Mouse (Mus musculus) MEL (cell line): Measurements from ENCODE around the gene Scfd2. TPM values are rescaled to one million over a fixed set of nuclear protein-coding genes. Genes with fewer than 3 reads are reported as not detected.

Source experiments
- DNase-seq: peaks from one replicate; pipeline ENCODE4 v3.0.0; 2011; ENCODE audit warnings: low read depth, low spot score
- H3K27ac ChIP-seq: 2 replicates; pipeline ENCODE4 v1.5.1; 2012; ENCODE audit warnings: low read depth, mild to moderate bottlenecking, control low read depth, low read length, moderate library complexity; ENCODE audit not compliant: control insufficient read depth
- H3K27me3 ChIP-seq, 2 experiments: fragments of 150-350 bp in 1 of 2; sonication (generic) in 1 of 2; 2 replicates each; pipeline ENCODE4 v1.6.1; 2012; ENCODE audit warnings: low read length in 2 of 2, mild to moderate bottlenecking in 2 of 2, improper control_type of control experiment in 1 of 2, moderate library complexity in 1 of 2; ENCODE audit not compliant: insufficient read depth in 2 of 2, control insufficient read depth in 1 of 2
- H3K36me3 ChIP-seq, 2 experiments: 2 replicates each; pipeline ENCODE4 v1.6.1; 2012 to 2014; ENCODE audit warnings: low read length in 2 of 2, improper control_type of control experiment in 1 of 2, inconsistent platforms in 1 of 2, mild to moderate bottlenecking in 1 of 2; ENCODE audit not compliant: insufficient read depth in 2 of 2, control insufficient read depth in 1 of 2
- H3K4me1 ChIP-seq, 2 experiments: fragments of 150-350 bp in 1 of 2; sonication (generic) in 1 of 2; 2 replicates each; pipeline ENCODE4 v1.6.1; 2012; ENCODE audit warnings: low read length in 2 of 2, improper control_type of control experiment in 1 of 2, mild to moderate bottlenecking in 1 of 2; ENCODE audit not compliant: insufficient read depth in 2 of 2, control insufficient read depth in 1 of 2
- H3K4me3 ChIP-seq, 2 experiments: fragments of 150-350 bp in 1 of 2; sonication (generic) in 1 of 2; 2 replicates each; pipeline ENCODE4 v1.5.1; 2012; ENCODE audit warnings: low read depth in 2 of 2, low read length in 2 of 2, mild to moderate bottlenecking in 2 of 2, moderate library complexity in 2 of 2, control low read depth in 1 of 2, improper control_type of control experiment in 1 of 2; ENCODE audit not compliant: control insufficient read depth in 1 of 2, insufficient read depth in 1 of 2
- H3K79me2 ChIP-seq: 2 replicates; pipeline ENCODE4 v1.6.1; 2012; ENCODE audit warnings: mild to moderate bottlenecking, low read length, moderate library complexity; ENCODE audit not compliant: control insufficient read depth, poor library complexity, insufficient read depth
- H3K9ac ChIP-seq: 2 replicates; pipeline ENCODE4 v1.6.1; 2012; ENCODE audit warnings: low read depth, mild to moderate bottlenecking, control low read depth, low read length, moderate library complexity; ENCODE audit not compliant: control insufficient read depth, poor library complexity, severe bottlenecking
- H3K9me3 ChIP-seq: fragments of 150-350 bp; sonication (generic); replicated peaks from 2 replicates; pipeline ENCODE4 v1.6.1; 2012; ENCODE audit warnings: mild to moderate bottlenecking, low read length, improper control_type of control experiment, moderate library complexity; ENCODE audit not compliant: insufficient read depth
- CHD2 ChIP-seq: IDR thresholded peaks from 2 replicates; pipeline ENCODE4 v1.6.1; 2011; ENCODE audit warnings: low read length, improper control_type of control experiment
- CTCF ChIP-seq, 3 experiments: IDR thresholded peaks in 2 of 3; conservative IDR thresholded peaks in 1 of 3; 2 replicates each; pipeline ENCODE4 v1.5.1; 2011 to 2012; ENCODE audit warnings: low read length in 3 of 3, low read depth in 2 of 3, mild to moderate bottlenecking in 2 of 3, improper control_type of control experiment in 1 of 3, inconsistent platforms in 1 of 3, mixed read lengths in 1 of 3, moderate library complexity in 1 of 3; ENCODE audit not compliant: control insufficient read depth in 1 of 3, insufficient read depth in 1 of 3, poor library complexity in 1 of 3, severe bottlenecking in 1 of 3
- E2F4 ChIP-seq: IDR thresholded peaks from 2 replicates; pipeline ENCODE4 v1.6.1; 2011; ENCODE audit warnings: low read depth, low read length, improper control_type of control experiment, borderline replicate concordance
- ELF1 ChIP-seq: IDR thresholded peaks from 2 replicates; pipeline ENCODE4 v1.6.1; 2014; ENCODE audit warnings: low read depth, mild to moderate bottlenecking, inconsistent platforms, low read length, improper control_type of control experiment, moderate library complexity
- ETS1 ChIP-seq: IDR thresholded peaks from 2 replicates; pipeline ENCODE4 v1.6.1; 2012; ENCODE audit warnings: low read depth, mild to moderate bottlenecking, inconsistent platforms, low read length, improper control_type of control experiment, moderate library complexity
- HCFC1 ChIP-seq: IDR thresholded peaks from 2 replicates; pipeline ENCODE4 v1.6.1; 2012; ENCODE audit warnings: low read depth, mild to moderate bottlenecking, inconsistent platforms, low read length, improper control_type of control experiment, moderate library complexity
- MAFK ChIP-seq: IDR thresholded peaks from 2 replicates; pipeline ENCODE4 v1.6.1; 2011; ENCODE audit warnings: low read depth, mild to moderate bottlenecking, low read length, improper control_type of control experiment, borderline replicate concordance
- MAZ ChIP-seq: IDR thresholded peaks from 2 replicates; pipeline ENCODE4 v1.6.1; 2012; ENCODE audit warnings: low read depth, mild to moderate bottlenecking, inconsistent platforms, low read length, improper control_type of control experiment
- MEF2A ChIP-seq: IDR thresholded peaks from 2 replicates; pipeline ENCODE4 v1.6.1; 2014; ENCODE audit warnings: low read depth, mild to moderate bottlenecking, inconsistent platforms, low read length, improper control_type of control experiment; ENCODE audit not compliant: poor library complexity, insufficient replicate concordance, severe bottlenecking; ENCODE audit errors: extremely low read depth
- MYC ChIP-seq: IDR thresholded peaks from 2 replicates; pipeline ENCODE4 v1.6.1; 2011; ENCODE audit warnings: low read depth, mild to moderate bottlenecking, low read length, improper control_type of control experiment, moderate library complexity
- NRF1 ChIP-seq: IDR thresholded peaks from 2 replicates; pipeline ENCODE4 v1.6.1; 2014; ENCODE audit warnings: low read depth, mild to moderate bottlenecking, inconsistent platforms, low read length, improper control_type of control experiment, moderate library complexity; ENCODE audit not compliant: poor library complexity, insufficient read depth, severe bottlenecking
- POLR2A ChIP-seq, 2 experiments: IDR thresholded peaks; 2 replicates each; pipeline ENCODE4 v1.6.1; 2011 to 2012; ENCODE audit warnings: low read length in 2 of 2, mild to moderate bottlenecking in 2 of 2, control low read depth in 1 of 2, improper control_type of control experiment in 1 of 2, low read depth in 1 of 2, moderate library complexity in 1 of 2; ENCODE audit not compliant: control insufficient read depth in 1 of 2, insufficient read depth in 1 of 2, poor library complexity in 1 of 2
- POLR2AphosphoS2 ChIP-seq: IDR thresholded peaks from 2 replicates; pipeline ENCODE4 v1.6.1; 2011; ENCODE audit warnings: low read length, improper control_type of control experiment
- RAD21 ChIP-seq: IDR thresholded peaks from 2 replicates; pipeline ENCODE4 v1.6.1; 2011; ENCODE audit warnings: mild to moderate bottlenecking, low read depth, low read length, improper control_type of control experiment
- RCOR1 ChIP-seq: IDR thresholded peaks from 2 replicates; pipeline ENCODE4 v1.6.1; 2012; ENCODE audit warnings: low read depth, mild to moderate bottlenecking, inconsistent platforms, low read length, improper control_type of control experiment
- SIN3A ChIP-seq: IDR thresholded peaks from 2 replicates; pipeline ENCODE4 v1.6.1; 2012; ENCODE audit warnings: low read length, improper control_type of control experiment, inconsistent platforms
- TBP ChIP-seq: IDR thresholded peaks from 2 replicates; pipeline ENCODE4 v1.8.0; 2011; ENCODE audit warnings: low read depth, low read length, improper control_type of control experiment
- USF1 ChIP-seq: IDR thresholded peaks from 2 replicates; pipeline ENCODE4 v1.6.1; 2014; ENCODE audit warnings: low read depth, mild to moderate bottlenecking, inconsistent platforms, low read length, improper control_type of control experiment, moderate library complexity
- USF2 ChIP-seq, 2 experiments: IDR thresholded peaks; 2 replicates each; pipeline ENCODE4 v1.6.1; 2011 to 2012; ENCODE audit warnings: improper control_type of control experiment in 2 of 2, low read length in 2 of 2, borderline replicate concordance in 1 of 2, inconsistent platforms in 1 of 2, low read depth in 1 of 2, mild to moderate bottlenecking in 1 of 2; ENCODE audit not compliant: insufficient read depth in 1 of 2
- ZC3H11A ChIP-seq: IDR thresholded peaks from 2 replicates; pipeline ENCODE4 v1.6.1; 2012; ENCODE audit warnings: low read depth, mild to moderate bottlenecking, inconsistent platforms, low read length, improper control_type of control experiment
- ZKSCAN1 ChIP-seq: IDR thresholded peaks from 2 replicates; pipeline ENCODE4 v1.6.1; 2012; ENCODE audit warnings: low read depth, mild to moderate bottlenecking, inconsistent platforms, low read length, improper control_type of control experiment, moderate library complexity
- polyA plus RNA-seq, 2 experiments: library from polyadenylated mRNA; stranded (reverse) in 1 of 2; unstranded in 1 of 2; fragments of >175 nt in 1 of 2; fragments of >200 nt in 1 of 2; gene quantifications; 2 replicates each; pipeline versions ENCODE4 v1.2.1 to v1.2.4; 2012; ENCODE audit warnings: low replicate concordance in 2 of 2, low read depth in 1 of 2; ENCODE audit not compliant: insufficient read length in 2 of 2, insufficient read depth in 1 of 2, missing spikeins in 1 of 2
- total RNA-seq: library from RNA; depleted of rRNA; stranded (reverse); fragments of 300-350 nt; gene quantifications from 2 replicates; pipeline ENCODE4 v1.2.3, GENCODE M21; 2012

The Scfd2 gene
- total and polyA plus RNA-seq, 3 experiments, result 18.8 to 20.3 TPM; not detected in 1

- no peak overlapping the region for H3K27ac ChIP-seq
- no peaks in the 10 kb centered on the region for H3K4me1 ChIP-seq
- no peaks in the 10 kb centered on the region for H3K27me3 ChIP-seq
- H3K9ac ChIP-seq, result no peak overlapping the region
- H3K4me3 ChIP-seq, result no peak overlapping the region
- DNase-seq, result no peak
- H3K9me3 ChIP-seq, result no peaks in the 10 kb centered on the region
- no peaks in the 10 kb centered on the region for H3K36me3 ChIP-seq
- no peaks in the 10 kb centered on the region for H3K79me2 ChIP-seq
- TF ChIP-seq TBP, result no peak
- TF ChIP-seq USF1, result no peak
- no peak for TF ChIP-seq ZC3H11A
- TF ChIP-seq E2F4, result no peak
- no peak for TF ChIP-seq USF2 (IDR thresholded peaks at IDR 0.05; ENCODE audit: borderline replicate concordance in 1 of 2, insufficient read depth in 1 of 2, low read depth in 1 of 2, low read length in 2 of 2)
- no peak for TF ChIP-seq MEF2A
Observed at GRCm38 (mm10) chr5:74317174-74317573, 214.4 kb downstream of the Scfd2 start.

DNA sequence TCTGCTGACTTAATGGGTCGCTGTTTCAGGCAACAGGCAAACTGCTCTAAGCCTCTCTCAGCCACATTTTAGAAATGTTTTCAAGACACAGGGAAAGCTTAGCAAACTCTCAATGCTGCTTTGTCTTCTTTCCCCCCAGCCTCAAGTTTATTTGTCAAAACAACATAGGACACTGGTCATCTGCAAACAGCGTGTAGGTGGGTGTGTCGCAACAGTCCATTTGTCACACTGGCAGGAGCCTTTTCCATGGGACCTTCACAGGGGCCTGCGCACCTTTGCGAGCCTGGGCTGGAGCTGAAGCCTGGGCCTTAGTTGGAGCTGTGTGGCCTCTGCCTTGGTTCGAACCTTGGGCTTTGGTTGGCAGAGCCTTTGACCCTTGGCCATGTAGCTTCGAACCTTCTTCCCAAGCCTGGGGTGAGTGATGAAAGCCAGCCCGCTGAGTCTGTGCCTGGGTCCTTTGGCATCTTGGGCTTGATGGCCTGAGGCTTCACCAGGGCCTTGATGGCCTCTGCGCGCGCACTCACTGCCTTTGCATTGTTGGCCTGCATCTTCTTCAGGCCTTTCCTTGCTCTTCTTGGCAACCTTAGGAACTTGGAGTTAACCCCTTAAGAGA, 215.1 kb downstream of the Scfd2 start:
- H3K79me2 ChIP-seq, result no peaks in the 10 kb centered on the region
- H3K9ac ChIP-seq, result no peak overlapping the region
- H3K4me3 ChIP-seq, result no peak overlapping the region
- no peaks in the 10 kb centered on the region for H3K36me3 ChIP-seq
- no peaks in the 10 kb centered on the region for H3K27me3 ChIP-seq
- DNase-seq, result no peak
- no peaks in the 10 kb centered on the region for H3K4me1 ChIP-seq
- TF ChIP-seq POLR2A (IDR thresholded peaks at IDR 0.05; ENCODE audit: control insufficient read depth in 1 of 2, insufficient read depth in 1 of 2, low read depth in 1 of 2, low read length in 2 of 2, poor library complexity in 1 of 2) (no peak), NRF1 (no peak), HCFC1 (no peak), SIN3A (no peak), ELF1 (no peak), MAFK (no peak), MAZ (no peak), RCOR1 (no peak), RAD21 (no peak), ZKSCAN1 (no peak), USF2 (IDR thresholded peaks at IDR 0.05; ENCODE audit: borderline replicate concordance in 1 of 2, insufficient read depth in 1 of 2, low read depth in 1 of 2, low read length in 2 of 2) (no peak), CHD2 (no peak), MYC (no peak), ETS1 (no peak), CTCF (IDR thresholded peaks at IDR 0.05 in 2 of 3, conservative IDR thresholded peaks at IDR 0.05 in 1 of 3; ENCODE audit: control insufficient read depth in 1 of 3, insufficient read depth in 1 of 3, low read depth in 2 of 3, low read length in 3 of 3, poor library complexity in 1 of 3, severe bottlenecking in 1 of 3) (no peak), POLR2AphosphoS2 (no peak), USF1 (no peak)
- H3K9me3 ChIP-seq, result no peaks in the 10 kb centered on the region
- no peak overlapping the region for H3K27ac ChIP-seq
